Mouse (Mus musculus) midbrain, embryonic 10.5 days (tissue): ENCODE results near the gene Gzmg. TPM values are rescaled to one million over a fixed set of nuclear protein-coding genes. Genes with fewer than 3 reads are reported as not detected.
"Not testable (repeated sequence)": the region's sequence is repeated elsewhere in the genome, so short reads cannot be mapped to it uniquely, and the experiment has no call there.

Experiments
- DNase-seq: peaks from one replicate; pipeline ENCODE4 v3.0.0-alpha.2; 2017; ENCODE audit warnings: low spot score
- H3K27ac ChIP-seq: fragments of 300-500 bp; sonication (generic); replicated peaks from 2 replicates; pipeline ENCODE4 v1.5.1; 2016; ENCODE audit warnings: mild to moderate bottlenecking
- H3K27me3 ChIP-seq: fragments of 300-500 bp; sonication (generic); 2 replicates; pipeline ENCODE4 v1.6.1; 2016; ENCODE audit warnings: low read depth, mild to moderate bottlenecking; ENCODE audit not compliant: poor library complexity, severe bottlenecking
- H3K36me3 ChIP-seq: fragments of 300-500 bp; sonication (generic); 2 replicates; pipeline ENCODE4 v1.6.1; 2016; ENCODE audit warnings: mild to moderate bottlenecking, moderate library complexity
- H3K4me1 ChIP-seq: fragments of 300-500 bp; sonication (generic); 2 replicates; pipeline ENCODE4 v1.6.1; 2016
- H3K4me3 ChIP-seq: fragments of 300-500 bp; sonication (generic); 2 replicates; pipeline ENCODE4 v1.5.1; 2016; ENCODE audit warnings: mild to moderate bottlenecking, moderate library complexity
- H3K9me3 ChIP-seq: fragments of 300-500 bp; sonication (generic); replicated peaks from 2 replicates; pipeline ENCODE4 v1.6.1; 2016; ENCODE audit warnings: mild to moderate bottlenecking
- WGBS: fragments of 180-500 bp; shearing (Covaris S2); methylation state at CpG from one replicate; pipeline ENCODE4 v1.1.7; 2016; 5-methylcytosine and 5-hydroxymethylcytosine counted together
- polyA plus RNA-seq: library from polyadenylated mRNA; unstranded; fragments of >200 nt; fragmentation: Nextera tagmentation; extraction: Ambion mirVana; gene quantifications from 2 replicates; pipeline ENCODE4 v1.2.1, GENCODE M21; 2016

Gene Gzmg
- polyA plus RNA-seq: not detected in 2 replicates

DNA sequence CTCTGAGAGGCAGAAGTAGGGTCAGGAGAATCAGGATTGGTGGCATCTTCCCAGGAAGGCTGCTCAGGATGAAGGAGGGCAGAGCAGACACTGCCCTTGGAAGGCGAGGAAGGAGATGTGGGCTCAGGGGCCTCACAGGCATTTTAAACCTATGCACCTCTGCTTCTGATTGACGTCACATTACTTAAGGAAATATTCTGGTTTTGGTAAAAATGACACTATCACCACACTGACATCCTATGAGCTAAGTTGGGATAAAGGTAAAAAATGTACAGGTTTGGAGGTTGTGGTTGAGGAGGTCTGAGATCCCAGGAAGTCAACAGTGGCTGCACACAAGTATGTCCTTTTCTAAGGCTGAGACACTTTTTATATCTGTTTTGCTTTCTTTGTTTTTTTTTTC, at the start of gene Gzmg:
TSS of gene Gzmg (minus strand) at position 101 of the 400 bp plus-strand sequence.
- not testable (repeated sequence) for H3K4me1 ChIP-seq, H3K27ac ChIP-seq, H3K27me3 ChIP-seq, DNase-seq, H3K9me3 ChIP-seq, H3K4me3 ChIP-seq, H3K36me3 ChIP-seq
- 87% methylated on average over 2 of the region's 2 CpGs for WGBS

GRCm38 (mm10) chr14:56205613-56206012, 46.2 kb upstream of the Gzmg start:
- Histone ChIP-seq H3K27ac (no peak overlapping the region), H3K4me1 (no peaks in the 10 kb centered on the region), H3K36me3 (no peaks in the 10 kb centered on the region), H3K27me3 (no peaks in the 10 kb centered on the region), H3K9me3 (no peaks in the 10 kb centered on the region), H3K4me3 (no peak overlapping the region)
- WGBS: 91% methylated on average over 1 of the region's 1 CpGs
- no peak for DNase-seq

DNA sequence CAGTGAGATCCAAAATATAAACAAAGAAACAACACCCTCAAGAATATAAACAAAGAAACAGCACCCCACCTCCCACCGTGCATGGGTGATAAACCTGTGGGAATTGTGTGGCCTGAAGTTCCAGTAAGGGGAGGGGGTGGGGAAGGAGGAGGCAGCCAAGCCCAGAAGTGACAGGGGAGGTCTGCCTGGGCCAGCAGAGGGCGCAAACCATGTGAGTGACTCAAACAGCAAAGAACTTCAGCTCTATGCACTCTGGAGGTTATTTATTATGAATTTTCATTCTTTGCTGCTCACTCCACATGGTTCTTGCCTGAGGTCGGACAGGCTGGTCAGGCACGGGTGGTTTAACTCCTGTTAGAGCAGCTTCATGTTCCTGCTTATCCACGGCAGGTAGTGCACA, 45.6 kb upstream of the Gzmg start:
- not testable (repeated sequence) for H3K27ac ChIP-seq, H3K9me3 ChIP-seq, H3K4me3 ChIP-seq, H3K4me1 ChIP-seq, H3K36me3 ChIP-seq, H3K27me3 ChIP-seq
- WGBS: 37% methylated on average over 5 of the region's 5 CpGs
- DNase-seq: peak; percentile 52

- Histone ChIP-seq H3K27me3 (no peaks in the 10 kb centered on the region), H3K27ac (no peak overlapping the region), H3K9me3 (no peaks in the 10 kb centered on the region), H3K36me3 (no peaks in the 10 kb centered on the region), H3K4me3 (no peak overlapping the region), H3K4me1 (no peaks in the 10 kb centered on the region)
- DNase-seq: peak; percentile 64
- WGBS: 19% methylated on average over 2 of the region's 2 CpGs
These were observed 44.6 kb upstream of the Gzmg start for GRCm38 (mm10) chr14:56203975-56204374.

- no peak overlapping the region for H3K27ac ChIP-seq
- no peak overlapping the region for H3K4me3 ChIP-seq
- H3K4me1 ChIP-seq: no peaks in the 10 kb centered on the region
- H3K9me3 ChIP-seq: no peaks in the 10 kb centered on the region
- 61% methylated on average over 6 of the region's 6 CpGs for WGBS
- H3K36me3 ChIP-seq: no peaks in the 10 kb centered on the region
- no peaks in the 10 kb centered on the region for H3K27me3 ChIP-seq
- DNase-seq: no peak
These were observed 27.6 kb upstream of the Gzmg start for GRCm38 (mm10) chr14:56186946-56187345.

GRCm38 (mm10) chr14:56186521-56186920, 27.1 kb upstream of the Gzmg start:
- H3K9me3 ChIP-seq: no peaks in the 10 kb centered on the region
- DNase-seq: no peak
- 85% methylated on average over 5 of the region's 5 CpGs for WGBS

DNA sequence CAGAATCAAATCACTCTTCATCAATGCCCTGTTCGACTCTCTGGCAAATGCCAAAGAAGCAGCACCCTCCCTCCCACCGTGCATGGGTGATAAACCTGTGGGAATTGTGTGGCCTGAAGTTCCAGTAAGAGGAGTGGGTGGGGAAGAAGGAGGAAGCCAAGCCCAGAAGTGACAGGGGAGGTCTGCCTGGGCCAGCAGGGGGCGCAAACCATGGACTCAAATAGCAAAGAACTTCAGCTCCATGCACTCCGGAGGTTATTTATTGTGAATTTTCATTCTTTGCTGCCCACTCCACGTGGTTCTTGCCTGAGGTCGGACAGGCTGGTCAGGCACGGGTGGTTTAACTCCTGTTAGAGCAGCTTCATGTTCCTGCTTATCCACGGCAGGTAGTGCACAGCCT, 18.3 kb upstream of the Gzmg start:
- not testable (repeated sequence) for H3K27ac ChIP-seq, H3K4me3 ChIP-seq, H3K36me3 ChIP-seq, H3K9me3 ChIP-seq, H3K4me1 ChIP-seq, H3K27me3 ChIP-seq
- DNase-seq: peak; percentile 50
- 29% methylated on average over 8 of the region's 8 CpGs for WGBS

More at GRCm38 (mm10) chr14:56186521-56186920, 27.1 kb upstream of the Gzmg start:
- Histone ChIP-seq H3K36me3 (no peaks in the 10 kb centered on the region), H3K4me3 (no peak overlapping the region), H3K27ac (no peak overlapping the region), H3K4me1 (no peaks in the 10 kb centered on the region), H3K27me3 (no peaks in the 10 kb centered on the region)

GRCm38 (mm10) chr14:56174499-56174898, 15.1 kb upstream of the Gzmg start, which contains the start of gene Gzmn:
Gene Gzmn, minus strand, starts transcription at chr14:56174599.
- no peaks in the 10 kb centered on the region for H3K9me3 ChIP-seq
- no peaks in the 10 kb centered on the region for H3K4me1 ChIP-seq
- no peak within 1 kb of the TSS for H3K4me3 ChIP-seq
- WGBS: 89% methylated on average over 5 of the region's 5 CpGs
- H3K27ac ChIP-seq: no peak within 1 kb of the TSS
- H3K27me3 ChIP-seq: no peaks in the 10 kb centered on the region
- no peak for DNase-seq
- no peaks in the 10 kb centered on the region for H3K36me3 ChIP-seq

DNA sequence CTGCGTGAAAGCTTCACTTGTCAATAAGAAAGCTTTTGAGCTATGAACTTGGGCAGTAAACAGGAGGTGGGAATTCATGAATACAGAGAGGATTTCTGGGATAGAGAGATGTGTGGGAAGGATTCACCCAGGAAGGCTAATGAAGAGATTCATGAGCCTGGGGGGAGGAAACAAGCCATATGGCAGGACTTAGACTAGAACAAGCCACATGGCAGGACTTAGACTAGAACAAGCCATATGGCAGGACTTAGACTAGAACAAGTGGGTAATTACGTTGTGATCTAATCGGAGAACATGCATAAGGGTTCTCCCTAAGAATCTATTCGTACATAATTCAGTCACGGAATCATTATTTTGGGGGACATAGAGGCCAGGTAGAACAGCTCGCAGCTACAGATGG, 14.0 kb upstream of the Gzmg start:
- no peaks in the 10 kb centered on the region for H3K4me1 ChIP-seq
- H3K36me3 ChIP-seq: no peaks in the 10 kb centered on the region
- DNase-seq: no peak
- H3K4me3 ChIP-seq: no peak overlapping the region
- no peak overlapping the region for H3K27ac ChIP-seq
- H3K9me3 ChIP-seq: no peaks in the 10 kb centered on the region
- WGBS: 90% methylated on average over 6 of the region's 6 CpGs
- H3K27me3 ChIP-seq: no peaks in the 10 kb centered on the region

DNA sequence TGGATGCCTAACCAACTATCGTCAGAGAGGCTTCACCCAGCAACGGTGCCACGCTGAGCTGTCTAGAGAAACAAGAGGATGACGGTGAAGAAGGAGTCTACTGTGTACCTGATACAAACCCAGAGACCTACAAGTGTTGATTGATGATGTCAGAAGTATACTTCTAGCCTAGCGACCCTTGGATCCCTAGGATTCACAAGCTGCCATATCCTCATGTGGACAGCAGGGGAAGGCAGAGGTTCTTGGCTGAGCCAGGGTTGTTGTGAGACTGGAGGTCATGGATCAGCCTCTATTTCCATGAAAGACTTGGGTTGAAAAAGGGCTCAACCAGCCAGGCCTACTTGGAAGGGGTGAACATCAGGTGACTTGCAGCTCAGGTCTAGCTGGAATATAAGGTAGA, 13.4 kb upstream of the Gzmg start:
- 91% methylated on average over 5 of the region's 5 CpGs for WGBS
- Histone ChIP-seq H3K4me3 (no peak overlapping the region), H3K27me3 (no peaks in the 10 kb centered on the region), H3K4me1 (no peaks in the 10 kb centered on the region), H3K9me3 (no peaks in the 10 kb centered on the region), H3K27ac (no peak overlapping the region), H3K36me3 (no peaks in the 10 kb centered on the region)
- DNase-seq: peak; percentile 6

DNA sequence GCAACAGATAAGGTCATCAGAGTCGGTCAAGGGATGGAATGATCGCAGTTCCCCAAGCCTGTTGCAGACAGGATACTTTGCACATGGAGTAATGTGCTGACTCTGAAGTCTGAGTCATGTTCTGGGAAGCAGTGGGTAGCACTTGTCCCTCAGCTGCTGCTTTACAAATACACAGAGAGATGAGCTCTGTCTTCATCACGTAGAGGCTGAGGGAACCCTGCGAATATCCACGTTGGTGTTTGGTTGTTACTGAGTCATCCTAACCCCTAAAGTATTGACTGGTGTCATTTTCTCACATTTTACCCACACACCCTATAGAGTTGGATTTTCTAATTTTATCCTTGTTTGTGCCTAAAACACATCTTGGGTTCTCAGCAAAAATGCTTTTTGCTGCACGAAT, 8.6 kb upstream of the Gzmg start:
- no peaks in the 10 kb centered on the region for H3K9me3 ChIP-seq
- no peak for DNase-seq
- WGBS: 83% methylated on average over 6 of the region's 6 CpGs
- peaks cover 9% of the 10 kb centered on the region for H3K4me1 ChIP-seq
- no peak overlapping the region for H3K27ac ChIP-seq
- no peaks in the 10 kb centered on the region for H3K27me3 ChIP-seq
- H3K36me3 ChIP-seq: no peaks in the 10 kb centered on the region
- no peak overlapping the region for H3K4me3 ChIP-seq

DNA sequence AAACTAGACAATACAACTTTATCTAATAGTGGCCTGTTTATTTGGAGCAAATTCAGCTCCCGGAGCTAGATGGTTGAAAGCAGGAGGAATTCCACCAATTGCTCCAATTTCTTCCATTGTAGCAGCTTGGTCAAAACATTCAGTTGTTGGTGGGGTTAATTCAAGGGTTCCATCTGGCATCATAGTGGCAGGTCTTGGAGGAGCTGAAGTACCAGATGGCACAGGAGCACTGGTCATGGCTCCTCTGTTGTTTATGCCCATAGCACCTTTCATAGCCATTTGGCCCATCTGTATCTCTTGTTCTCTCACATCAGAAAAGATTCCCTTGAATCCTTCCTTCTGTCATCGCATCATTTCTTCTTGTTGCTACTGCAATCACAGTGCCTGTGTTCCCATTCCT, 2.7 kb upstream of the Gzmg start:
- WGBS: 92% methylated on average over 2 of the region's 2 CpGs
- no peaks in the 10 kb centered on the region for H3K27me3 ChIP-seq
- no peak for DNase-seq
- H3K4me1 ChIP-seq: peaks cover 4% of the 10 kb centered on the region
- H3K4me3 ChIP-seq: no peak overlapping the region
- H3K36me3 ChIP-seq: no peaks in the 10 kb centered on the region
- H3K27ac ChIP-seq: no peak overlapping the region
- H3K9me3 ChIP-seq: no peaks in the 10 kb centered on the region

- no peak overlapping the region for H3K27ac ChIP-seq
- no peaks in the 10 kb centered on the region for H3K4me1 ChIP-seq
- H3K27me3 ChIP-seq: no peaks in the 10 kb centered on the region
- 70% methylated on average over 2 of the region's 2 CpGs for WGBS
- no peak for DNase-seq
- H3K4me3 ChIP-seq: no peak overlapping the region
- no peaks in the 10 kb centered on the region for H3K9me3 ChIP-seq
- no peaks in the 10 kb centered on the region for H3K36me3 ChIP-seq
These were observed 4.0 kb downstream of the Gzmg start for GRCm38 (mm10) chr14:56155340-56155739.

DNA sequence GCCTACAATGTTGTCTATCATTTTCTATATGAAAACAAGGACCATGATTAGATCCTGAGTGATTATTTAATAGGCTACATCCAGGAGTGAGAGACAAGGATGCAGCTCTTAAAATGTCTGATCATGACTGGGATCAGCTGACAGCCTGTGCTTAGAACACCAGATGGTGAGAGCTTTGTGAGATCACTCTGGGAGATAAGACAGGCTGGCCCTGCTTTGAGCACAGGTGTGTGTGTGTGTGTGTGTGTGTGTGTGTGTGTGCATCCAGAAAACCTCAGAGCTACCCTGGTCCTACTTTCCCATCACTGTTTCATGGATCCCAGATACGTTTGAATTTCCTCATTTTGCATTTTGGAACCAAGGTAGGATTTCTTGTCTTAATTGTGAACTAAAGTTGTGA, 25.7 kb downstream of the Gzmg start:
- 80% methylated on average over 1 of the region's 1 CpGs for WGBS

More for the DNA sequence above, 25.7 kb downstream of the Gzmg start:
- not testable (repeated sequence) for DNase-seq, H3K27ac ChIP-seq, H3K4me1 ChIP-seq, H3K36me3 ChIP-seq, H3K27me3 ChIP-seq, H3K9me3 ChIP-seq, H3K4me3 ChIP-seq
